Mouse (Mus musculus) ES-Bruce4 (cell line): ENCODE data around the gene Treml1. TPM values are rescaled to one million over a fixed set of nuclear protein-coding genes. Genes with fewer than 3 reads are reported as not detected.
A peak's percentile ranks its signal among the peaks of the same experiment; 100 is the strongest.
"Not testable (repeated sequence)": the region's sequence is repeated elsewhere in the genome, so short reads cannot be mapped to it uniquely, and the experiment has no call there.

Source experiments
- H3K27ac ChIP-seq: 2 replicates; pipeline ENCODE4 v1.5.1; 2012; ENCODE audit warnings: low read length, inconsistent platforms; ENCODE audit not compliant: insufficient read depth
- H3K27me3 ChIP-seq: 2 replicates; pipeline ENCODE4 v1.6.1; 2012; ENCODE audit warnings: mild to moderate bottlenecking, low read length, inconsistent platforms; ENCODE audit not compliant: control insufficient read depth, poor library complexity, insufficient read depth, severe bottlenecking
- H3K36me3 ChIP-seq: 2 replicates; pipeline ENCODE4 v1.6.1; 2012; ENCODE audit warnings: inconsistent platforms, mild to moderate bottlenecking, low read length, moderate library complexity; ENCODE audit not compliant: control insufficient read depth, poor library complexity, insufficient read depth, severe bottlenecking
- H3K4me1 ChIP-seq: one replicate; pipeline ENCODE4 v1.8.1; 2011; ENCODE audit warnings: low read length; ENCODE audit not compliant: control insufficient read depth, insufficient read depth
- H3K4me3 ChIP-seq: 2 replicates; pipeline ENCODE4 v1.5.1; 2011; ENCODE audit warnings: low read depth, mild to moderate bottlenecking, low read length
- H3K9ac ChIP-seq: 2 replicates; pipeline ENCODE4 v1.6.1; 2012; ENCODE audit warnings: low read depth, mild to moderate bottlenecking, inconsistent platforms; ENCODE audit not compliant: poor library complexity, severe bottlenecking
- H3K9me3 ChIP-seq: replicated peaks from 2 replicates; pipeline ENCODE4 v1.6.1; 2012; ENCODE audit warnings: mild to moderate bottlenecking, low read length, inconsistent platforms; ENCODE audit not compliant: control insufficient read depth, poor library complexity, insufficient read depth, severe bottlenecking
- CTCF ChIP-seq: IDR thresholded peaks from one replicate; pipeline ENCODE4 v1.8.1; 2011; ENCODE audit warnings: low read depth, low read length
- EP300 ChIP-seq: IDR thresholded peaks from 2 replicates; pipeline ENCODE4 v1.6.1; 2011; ENCODE audit warnings: low read depth, low read length; ENCODE audit not compliant: insufficient read depth
- POLR2A ChIP-seq: IDR thresholded peaks from one replicate; pipeline ENCODE4 v1.8.1; 2011; ENCODE audit warnings: low read length; ENCODE audit not compliant: insufficient read depth
- polyA plus RNA-seq: library from polyadenylated mRNA; stranded (reverse); fragments of >200 nt; gene quantifications from 2 replicates; pipeline ENCODE4 v1.2.4, GENCODE M21; 2011; ENCODE audit warnings: low read depth; ENCODE audit not compliant: missing spikeins, insufficient read depth, insufficient read length

Treml1 gene
- not detected in 2 replicates for polyA plus RNA-seq

GRCm38 (mm10) chr17:48359616-48360015, at the start of gene Treml1:
Gene Treml1, plus strand, starts transcription at chr17:48359916.
- TF ChIP-seq CTCF (no peak), EP300 (no peak), POLR2A (no peak)
- H3K9me3 ChIP-seq: no peaks in the 10 kb centered on the region
- H3K27ac ChIP-seq: no peak within 1 kb of the TSS
- no peaks in the 10 kb centered on the region for H3K27me3 ChIP-seq
- no peak within 1 kb of the TSS for H3K9ac ChIP-seq
- H3K36me3 ChIP-seq: no peaks in the 10 kb centered on the region
- H3K4me1 ChIP-seq: no peaks in the 10 kb centered on the region
- H3K4me3 ChIP-seq: no peak within 1 kb of the TSS

DNA sequence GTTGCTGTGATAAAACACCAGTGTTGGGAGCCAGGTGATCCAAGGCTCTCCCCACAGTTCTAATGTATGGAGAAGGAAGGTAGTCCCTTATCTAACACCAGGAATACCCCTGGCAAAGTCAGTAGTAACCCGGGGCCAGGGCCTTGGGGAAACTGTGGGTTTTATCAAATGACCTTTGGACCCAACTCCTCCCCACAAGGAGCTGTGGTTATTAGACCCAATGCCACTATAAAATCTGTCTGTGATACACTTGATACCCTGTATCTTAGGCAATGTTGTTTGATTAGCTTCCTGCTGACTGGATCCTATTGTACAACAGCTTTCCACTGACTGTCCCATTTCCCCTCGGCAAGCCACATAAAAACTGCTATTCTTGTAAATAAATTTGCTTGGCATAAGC, 47.6 kb upstream of the Treml1 start:
- Histone ChIP-seq H3K36me3 (no peaks in the 10 kb centered on the region), H3K9ac (no peak overlapping the region), H3K4me3 (no peak overlapping the region), H3K9me3 (no peaks in the 10 kb centered on the region), H3K27me3 (no peaks in the 10 kb centered on the region), H3K4me1 (no peaks in the 10 kb centered on the region), H3K27ac (no peak overlapping the region)
- TF ChIP-seq CTCF (no peak), POLR2A (no peak), EP300 (no peak)

GRCm38 (mm10) chr17:48315905-48316579, 43.7 kb upstream of the Treml1 start, which contains the start of gene B430306N03Rik:
Gene B430306N03Rik, plus strand, starts transcription at chr17:48316141.
- H3K9ac ChIP-seq, H3K27ac ChIP-seq, H3K4me3 ChIP-seq, H3K9me3 ChIP-seq, H3K27me3 ChIP-seq, H3K36me3 ChIP-seq, H3K4me1 ChIP-seq: not testable (repeated sequence)

DNA sequence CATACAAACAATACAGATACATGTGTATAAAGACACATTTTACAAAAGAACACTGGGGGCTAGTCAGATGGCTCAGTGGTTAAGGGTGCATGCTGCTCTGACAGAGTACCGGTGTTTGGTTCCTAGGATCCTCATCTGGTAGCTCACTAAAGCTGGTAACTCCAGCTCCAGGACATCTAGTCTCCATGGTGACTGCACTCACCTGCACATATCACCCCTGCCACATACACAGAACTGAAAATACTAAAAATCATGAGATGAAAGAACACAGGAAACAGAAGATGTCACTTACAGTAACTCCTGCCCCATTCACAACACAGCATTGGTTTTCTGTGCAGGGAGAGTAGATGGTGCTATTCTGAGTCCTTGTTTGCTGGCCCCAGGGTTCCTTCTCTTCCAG, 41.0 kb upstream of the Treml1 start:
- H3K27ac ChIP-seq: no peak overlapping the region
- H3K4me1 ChIP-seq: peaks cover 2% of the 10 kb centered on the region
- no peak overlapping the region for H3K4me3 ChIP-seq
- no peak overlapping the region for H3K9ac ChIP-seq
- H3K27me3 ChIP-seq: no peaks in the 10 kb centered on the region
- H3K9me3 ChIP-seq: no peaks in the 10 kb centered on the region
- H3K36me3 ChIP-seq: no peaks in the 10 kb centered on the region
- TF ChIP-seq EP300 (no peak), CTCF (no peak), POLR2A (no peak)

DNA sequence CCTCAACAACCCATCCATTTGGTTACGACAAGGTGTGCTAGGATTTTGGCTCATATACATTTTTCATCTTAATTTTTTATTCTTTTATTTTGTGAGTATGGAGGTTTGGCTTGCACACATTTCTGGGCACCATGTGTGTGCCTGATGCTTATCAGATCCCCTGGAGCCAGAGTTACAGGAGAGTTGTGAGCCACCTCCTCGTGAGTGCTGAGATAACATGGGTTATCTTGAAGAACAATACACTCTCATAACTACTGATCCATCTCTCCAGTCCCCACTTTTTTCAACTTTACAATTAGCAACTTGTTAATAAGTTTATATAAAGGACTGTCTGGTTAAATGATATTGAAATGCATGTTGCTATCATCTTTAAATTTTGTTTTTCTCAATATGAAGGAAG, 38.4 kb upstream of the Treml1 start:
- Histone ChIP-seq H3K27ac (no peak overlapping the region), H3K27me3 (no peaks in the 10 kb centered on the region), H3K9ac (no peak overlapping the region), H3K9me3 (no peaks in the 10 kb centered on the region), H3K36me3 (no peaks in the 10 kb centered on the region), H3K4me1 (peaks cover 2% of the 10 kb centered on the region), H3K4me3 (no peak overlapping the region)
- TF ChIP-seq CTCF (no peak), EP300 (no peak), POLR2A (no peak)

GRCm38 (mm10) chr17:48323236-48323635, 36.5 kb upstream of the Treml1 start:
- TF ChIP-seq EP300: no peak
- TF ChIP-seq POLR2A: no peak
- TF ChIP-seq CTCF: no peak
- no peaks in the 10 kb centered on the region for H3K9me3 ChIP-seq
- H3K4me1 ChIP-seq: peaks cover 2% of the 10 kb centered on the region

More at GRCm38 (mm10) chr17:48323236-48323635, 36.5 kb upstream of the Treml1 start:
- Histone ChIP-seq H3K27me3 (no peaks in the 10 kb centered on the region), H3K27ac (peak overlapping the region; percentile 12; the same call in 1 of the 2 replicates), H3K4me3 (no peak overlapping the region), H3K36me3 (no peaks in the 10 kb centered on the region), H3K9ac (no peak overlapping the region)
